Mouse (Mus musculus) cerebellum, adult 8-10 months (tissue): ENCODE data around the gene Ccdc15.

Source experiments
- DNase-seq: peaks from one replicate; pipeline ENCODE4 v3.0.0; 2022

Gene Ccdc15

DNA sequence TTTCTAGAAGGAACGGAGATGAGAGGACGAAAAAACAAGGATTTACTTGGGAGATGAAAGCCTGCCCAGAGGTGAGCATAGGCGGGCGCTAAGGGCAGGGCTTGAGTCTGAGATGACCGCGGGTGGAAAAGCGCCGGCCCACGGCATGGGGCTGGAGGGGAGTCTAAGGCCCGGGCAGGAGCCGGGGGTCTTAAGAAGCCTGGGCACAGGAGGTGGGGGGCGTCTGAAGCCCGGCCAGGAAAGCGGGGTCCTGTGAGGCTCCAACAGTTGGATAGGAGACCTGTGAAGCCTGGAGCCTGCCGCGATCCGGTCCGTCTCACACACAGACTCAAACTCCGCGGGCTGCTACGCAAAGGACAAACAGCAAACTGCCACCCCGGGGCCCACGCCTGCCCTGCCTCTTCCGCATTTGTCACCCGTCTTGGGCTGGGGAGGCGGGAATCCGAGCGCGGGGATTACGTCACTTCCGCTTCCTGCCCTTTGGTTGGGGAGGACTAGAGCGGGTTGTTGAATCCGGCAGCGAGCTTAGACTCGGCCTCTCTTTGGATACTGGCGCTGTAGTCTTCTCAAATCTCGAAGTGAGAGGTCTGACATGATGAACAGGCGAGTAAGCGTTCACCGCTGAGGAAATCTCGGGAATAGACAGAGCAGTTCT lies at the start of gene Ccdc15:
TSS of gene Ccdc15 (minus strand) at position 445 of the 655 bp plus-strand sequence.
- DNase-seq: peak; percentile 96

DNA sequence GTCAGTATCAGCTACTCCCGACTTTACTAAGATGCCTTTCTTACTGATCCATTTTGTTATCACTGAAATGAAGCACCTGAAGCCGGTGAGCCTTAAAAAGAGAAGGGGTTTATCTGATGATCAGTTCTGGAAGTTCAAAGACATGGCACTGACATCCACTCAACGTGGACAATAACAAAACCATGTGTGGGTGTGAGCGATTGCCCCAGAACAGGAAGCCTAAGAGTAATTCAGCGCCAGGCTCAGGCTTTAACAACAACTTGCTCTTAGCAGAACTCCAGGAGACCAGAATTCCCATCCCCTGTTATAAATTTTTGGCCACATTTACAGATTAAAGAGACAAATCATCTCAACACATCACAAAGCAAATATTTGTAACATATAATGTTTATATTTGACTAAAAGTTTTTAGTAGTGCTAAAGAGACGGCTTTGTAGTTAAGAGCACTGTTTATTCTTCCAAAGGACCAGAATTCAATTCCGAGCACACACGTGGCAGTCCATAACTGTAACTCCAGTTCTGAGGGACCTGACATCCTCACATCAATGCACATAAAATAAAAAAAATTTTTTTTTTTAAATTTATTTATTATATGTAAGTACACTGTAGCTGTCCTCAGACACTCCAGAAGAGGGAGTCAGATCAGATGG lies 45.4 kb upstream of the Ccdc15 start:
- DNase-seq: no peak

DNA sequence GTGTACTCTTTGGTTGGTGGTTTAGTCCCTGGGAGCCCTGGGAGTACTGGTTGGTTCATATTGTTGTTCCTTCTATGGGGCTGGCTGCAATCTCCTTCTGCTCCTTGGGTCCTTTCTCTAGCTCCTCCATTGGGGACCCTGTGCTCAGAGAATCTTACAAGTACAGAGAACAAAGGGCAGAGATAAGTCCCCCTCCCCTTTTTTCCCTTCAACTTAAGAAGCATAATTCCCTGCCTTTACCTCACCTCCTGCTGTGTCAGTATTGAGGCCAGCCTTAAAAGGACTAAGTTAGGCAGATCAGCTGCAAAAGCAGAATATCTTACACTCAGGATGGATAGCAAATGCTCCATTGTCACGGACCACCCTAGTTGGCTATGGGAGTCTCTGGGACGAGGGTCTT lies 43.8 kb upstream of the Ccdc15 start:
- DNase-seq: no peak

DNA sequence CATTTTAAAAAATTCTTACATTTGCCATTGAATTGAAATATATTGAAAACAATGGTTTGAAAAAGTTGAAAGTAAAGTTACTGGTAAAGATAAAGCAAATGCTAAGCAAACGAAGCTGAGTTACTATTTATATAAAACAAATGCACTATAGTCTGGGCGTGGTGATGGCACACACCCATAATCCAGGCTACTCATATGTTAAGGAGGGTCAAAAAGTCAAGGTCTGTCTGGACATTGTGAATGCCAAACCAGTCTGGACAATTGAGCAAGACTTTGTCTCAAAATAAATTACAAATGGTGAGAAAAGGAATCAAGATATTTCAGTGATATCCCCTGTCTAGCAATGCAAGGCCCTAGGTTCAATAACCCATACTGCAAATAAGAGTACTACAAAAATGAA lies 42.7 kb upstream of the Ccdc15 start:
- DNase-seq: no peak

DNA sequence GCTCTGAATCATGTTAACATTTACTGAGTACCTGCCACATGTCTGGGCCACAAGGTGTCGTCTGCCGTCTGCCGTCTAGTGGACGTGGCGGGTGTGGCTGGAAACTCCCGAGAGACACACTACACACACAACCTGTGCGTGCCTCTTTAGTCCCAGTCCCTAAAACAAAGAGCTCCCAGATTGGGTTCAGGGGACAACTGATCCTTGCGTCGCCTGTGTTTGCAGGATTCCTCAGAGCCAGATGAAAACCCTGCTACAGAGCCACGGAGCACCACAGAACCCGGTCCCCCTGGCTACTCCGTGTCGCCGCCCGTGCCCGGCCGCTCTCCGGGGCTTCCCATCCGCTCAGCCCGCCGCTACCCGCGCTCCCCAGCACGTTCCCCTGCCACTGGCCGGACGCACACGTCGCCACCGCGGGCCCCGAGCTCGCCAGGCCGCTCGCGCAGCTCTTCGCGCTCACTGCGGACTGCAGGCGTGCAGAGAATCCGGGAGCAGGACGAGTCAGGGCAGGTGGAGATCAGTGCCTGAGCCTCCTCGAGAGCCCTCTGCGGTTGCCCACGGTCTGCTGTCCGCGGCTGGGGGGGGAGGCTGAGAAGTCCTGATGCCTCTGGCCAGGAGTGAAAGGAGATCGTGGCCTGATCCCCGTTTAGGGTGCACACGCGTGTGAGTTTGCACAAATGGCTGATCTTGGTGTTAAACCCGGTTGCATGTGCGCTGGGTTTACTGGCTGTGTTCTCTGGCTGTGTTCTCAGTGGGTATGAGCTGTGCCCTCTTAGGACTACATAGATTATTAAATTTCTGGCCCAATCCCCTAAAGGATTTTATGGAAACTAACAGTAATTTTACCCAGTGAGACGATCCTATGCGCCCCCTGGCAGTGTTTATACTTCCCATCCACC lies 36.3 kb upstream of the Ccdc15 start:
- DNase-seq: no peak

DNA sequence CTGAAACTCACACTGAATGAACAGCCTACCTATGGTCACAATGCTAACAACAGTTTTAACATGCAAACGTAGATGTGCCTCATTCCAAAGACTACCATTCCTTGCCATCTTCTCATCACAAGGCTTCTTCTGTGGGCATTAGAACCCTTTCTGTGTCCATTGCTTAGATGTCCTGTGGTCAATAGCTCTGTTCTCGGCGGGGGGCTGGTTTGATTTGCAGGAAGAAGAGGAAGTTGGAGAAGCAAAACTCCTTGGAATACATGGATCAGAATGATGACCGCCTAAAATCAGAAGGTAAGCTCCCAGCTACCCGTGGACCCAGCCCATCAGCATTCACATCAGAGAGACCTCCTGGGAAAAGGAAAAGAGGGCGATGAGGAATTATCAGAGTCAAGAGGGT lies 34.9 kb upstream of the Ccdc15 start:
- no peak for DNase-seq

DNA sequence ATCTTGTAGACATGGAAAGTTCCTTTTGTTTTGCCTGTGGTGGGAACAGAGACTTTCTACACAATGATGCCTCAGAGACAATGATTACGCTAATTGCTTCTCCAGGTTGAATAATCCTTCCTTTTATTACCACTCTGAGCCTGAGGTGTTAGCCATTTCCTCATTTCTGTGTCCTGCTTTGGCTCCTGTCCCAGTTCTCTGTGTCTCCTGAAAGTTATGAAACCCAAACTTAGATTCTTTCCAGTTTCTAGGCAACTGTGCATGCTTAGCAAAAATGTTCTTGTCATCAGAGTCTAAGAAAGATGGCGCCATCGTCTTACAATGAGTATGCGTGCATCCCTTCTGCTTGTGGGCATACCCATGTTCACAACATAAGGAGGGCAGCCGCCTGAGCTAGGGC lies 27.5 kb upstream of the Ccdc15 start:
- no peak for DNase-seq

DNA sequence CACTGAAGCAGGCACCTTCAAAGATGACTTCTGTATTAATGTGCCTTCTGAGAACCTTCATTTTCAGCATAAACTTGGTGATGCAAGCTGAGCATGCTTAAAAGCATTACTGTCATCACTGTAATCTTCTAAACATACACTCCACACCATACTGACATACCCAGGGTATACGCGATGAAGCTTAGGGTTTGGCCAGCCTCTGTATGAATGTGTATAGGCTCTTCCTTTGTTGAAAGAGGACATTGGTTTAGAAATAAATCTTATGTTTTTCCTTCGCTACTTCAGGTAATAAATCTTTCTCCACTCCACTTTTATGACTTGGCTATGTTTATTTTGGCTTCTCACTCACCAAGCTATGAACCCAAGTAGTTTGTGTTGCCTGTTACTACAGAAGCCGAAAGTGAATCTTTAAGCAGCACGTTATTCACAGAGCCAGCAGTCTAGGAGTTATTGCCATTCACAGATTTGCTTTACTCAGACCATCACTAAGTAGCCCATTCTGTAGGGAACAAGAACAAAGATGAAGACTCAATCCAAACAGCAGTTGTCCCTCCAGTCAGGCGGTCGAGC lies 23.1 kb upstream of the Ccdc15 start:
- DNase-seq: no peak

DNA sequence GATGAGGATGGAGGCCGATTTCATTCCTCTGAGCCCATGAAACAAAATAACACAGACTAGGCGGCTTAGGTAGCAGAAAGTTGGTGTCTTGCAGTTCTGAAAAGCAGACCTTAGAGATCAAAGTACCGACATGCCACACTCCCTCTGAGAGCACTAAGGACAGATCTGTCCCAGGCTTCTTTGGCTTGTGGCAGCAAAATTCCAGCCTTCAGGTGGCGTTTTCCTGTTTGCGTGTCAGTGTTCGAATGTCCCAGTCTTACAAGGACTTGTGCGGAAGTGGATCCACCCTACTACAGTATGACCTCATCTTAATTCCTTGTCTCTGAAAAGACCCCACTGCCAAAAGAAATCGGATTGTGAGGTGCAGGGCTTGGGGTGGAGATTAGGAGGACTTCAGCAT lies 20.6 kb upstream of the Ccdc15 start:
- DNase-seq: no peak

DNA sequence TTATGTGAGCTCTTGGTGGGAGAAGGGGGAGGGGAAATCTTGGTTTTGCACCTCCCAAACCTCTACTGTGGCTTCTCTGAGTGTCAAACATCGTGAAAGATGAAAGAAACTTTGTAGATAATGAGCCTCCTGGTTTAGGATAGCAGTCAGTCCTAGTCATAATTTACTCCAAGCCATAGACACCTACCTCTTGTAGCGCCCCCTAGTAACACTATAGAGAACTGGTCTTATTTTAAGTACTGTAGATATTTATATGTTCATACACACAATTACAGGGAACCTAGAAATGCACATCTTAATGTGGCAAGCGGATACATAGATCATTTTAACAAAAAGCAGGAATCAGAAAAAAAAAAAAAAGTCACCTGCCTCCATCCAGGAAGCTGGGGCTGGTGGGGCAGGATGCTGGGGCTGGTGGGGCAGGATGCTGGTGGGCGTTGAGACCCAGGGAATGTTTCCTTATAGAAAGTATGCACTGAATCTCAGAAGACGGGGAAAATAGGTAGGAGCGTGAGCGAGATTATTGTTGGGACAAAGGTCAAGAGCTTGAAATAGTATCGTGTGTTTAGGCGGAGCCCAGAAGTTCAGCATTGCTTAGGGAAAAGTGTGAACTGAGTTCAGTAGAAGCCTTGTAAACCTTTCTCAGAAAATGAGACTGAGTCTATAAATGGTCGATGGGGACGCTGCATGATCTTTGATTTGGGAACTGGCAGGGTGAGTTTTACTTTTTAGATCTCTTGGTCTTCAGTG lies 20.0 kb upstream of the Ccdc15 start:
- DNase-seq: no peak

DNA sequence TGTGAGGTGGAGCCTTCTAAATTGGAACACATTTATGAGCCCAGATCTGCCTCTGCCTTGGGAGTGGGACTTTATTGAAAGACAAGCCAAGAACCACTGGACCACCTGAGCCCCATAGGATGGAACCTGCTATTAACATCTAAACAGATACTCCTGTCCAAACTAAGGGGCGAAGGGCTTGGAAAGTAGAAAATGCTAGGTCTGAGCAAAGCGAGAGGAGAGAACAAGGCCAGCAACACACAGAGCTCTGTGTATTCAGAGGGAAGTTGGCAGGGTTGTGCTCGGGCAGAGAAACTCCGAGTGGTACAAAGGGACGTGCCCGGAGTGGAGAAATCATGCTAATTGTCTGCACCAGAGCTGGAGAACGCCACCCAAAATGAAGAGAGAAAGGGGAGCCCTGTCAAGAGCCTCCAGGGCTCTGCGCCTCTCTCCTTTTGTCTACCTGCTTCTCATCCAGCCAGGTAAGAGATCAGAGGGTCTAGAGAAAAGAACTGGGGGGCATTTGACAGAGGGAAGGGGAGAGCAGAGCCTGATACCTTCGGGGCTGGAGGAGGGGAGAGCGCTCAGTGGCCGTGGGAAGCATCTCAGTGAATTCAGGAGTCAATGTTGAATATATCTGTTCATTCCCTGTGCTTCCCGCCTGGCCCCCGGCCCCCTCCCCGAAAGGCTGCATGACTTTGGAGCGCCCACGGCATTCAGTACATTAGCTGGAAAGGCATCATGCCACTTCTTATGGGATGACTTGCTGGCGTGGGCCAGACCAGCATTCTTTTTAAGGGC lies 19.3 kb upstream of the Ccdc15 start, which contains the start of gene Hepacam:
TSS of gene Hepacam (plus strand) at position 51 of the 780 bp plus-strand sequence.
- no peak for DNase-seq

DNA sequence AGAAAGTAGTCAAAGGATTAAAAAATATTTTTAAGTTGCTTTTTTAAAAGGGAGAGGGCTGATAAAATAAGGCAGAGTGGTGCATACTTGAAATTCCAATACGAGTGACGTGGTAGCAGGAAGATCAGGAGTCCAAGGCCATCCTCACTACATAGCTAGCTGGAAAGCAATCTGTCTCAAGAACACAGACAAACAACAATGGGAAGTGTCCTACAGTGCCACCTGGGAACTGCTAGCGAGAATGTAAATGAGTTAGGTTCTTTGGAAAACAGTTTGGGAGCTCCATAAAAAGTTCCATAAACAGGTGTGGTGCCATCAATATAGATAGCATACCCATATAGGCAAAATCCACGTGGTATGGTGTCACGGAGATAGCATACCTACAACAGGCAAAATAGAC lies 17.5 kb upstream of the Ccdc15 start:
- no peak for DNase-seq

DNA sequence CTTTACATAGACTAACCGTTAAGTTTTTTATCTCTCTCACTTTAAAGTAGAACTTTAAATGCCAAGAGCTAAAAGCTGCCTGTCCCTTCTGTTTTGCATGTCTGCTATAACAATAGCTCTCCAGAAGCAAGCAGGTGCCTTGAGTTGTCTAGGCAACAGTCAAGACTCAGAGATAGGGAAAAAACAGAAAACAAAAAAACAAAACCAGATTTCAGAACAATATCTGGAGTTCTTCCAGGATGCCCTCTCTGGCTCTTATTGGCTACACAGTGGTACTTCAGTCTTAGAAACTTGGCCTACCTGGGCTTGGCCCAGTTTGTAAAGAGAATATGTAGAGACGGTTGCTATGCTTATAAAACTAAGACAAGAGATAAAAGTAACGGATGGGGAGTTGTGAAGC lies 16.2 kb upstream of the Ccdc15 start:
- DNase-seq: no peak

DNA sequence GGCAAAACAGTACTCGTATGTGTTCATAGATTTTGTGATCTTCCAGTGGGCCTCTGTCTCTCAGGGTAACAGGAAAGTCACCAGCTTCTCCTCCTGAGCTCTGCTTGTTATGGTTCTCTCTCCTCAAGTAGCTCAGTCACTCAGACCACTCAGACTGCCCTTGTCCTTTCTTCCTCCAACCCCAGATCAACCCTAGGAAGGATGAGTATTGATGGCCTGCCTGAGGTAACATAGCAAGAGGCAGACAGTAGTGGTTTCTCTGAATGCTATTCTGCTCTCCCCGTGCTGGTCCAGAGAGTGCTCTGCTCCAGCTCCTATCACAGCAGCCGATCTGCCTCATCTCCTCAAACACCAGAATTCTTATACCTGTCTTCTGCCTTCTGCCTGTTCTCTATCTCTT lies 15.3 kb upstream of the Ccdc15 start:
- no peak for DNase-seq

DNA sequence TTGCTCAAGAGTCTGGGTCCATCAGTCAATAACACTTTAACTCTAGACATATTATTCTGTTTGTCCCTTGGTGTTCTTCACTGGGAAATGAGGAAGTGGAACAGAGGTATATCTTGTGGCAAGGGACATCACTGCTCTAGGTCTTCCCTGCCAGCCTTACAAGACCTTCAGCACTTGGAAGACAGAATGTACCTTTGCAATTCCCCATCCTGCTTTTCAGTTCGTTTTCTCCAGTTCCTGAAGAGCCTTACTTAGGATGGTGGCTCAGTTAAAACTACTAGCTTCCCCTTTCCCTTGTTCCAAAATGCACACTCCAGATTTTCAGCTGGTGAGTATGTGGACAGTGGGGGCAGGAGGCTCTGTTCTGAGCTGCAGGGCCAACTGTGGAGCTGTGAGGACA lies 14.6 kb upstream of the Ccdc15 start:
- DNase-seq: no peak

DNA sequence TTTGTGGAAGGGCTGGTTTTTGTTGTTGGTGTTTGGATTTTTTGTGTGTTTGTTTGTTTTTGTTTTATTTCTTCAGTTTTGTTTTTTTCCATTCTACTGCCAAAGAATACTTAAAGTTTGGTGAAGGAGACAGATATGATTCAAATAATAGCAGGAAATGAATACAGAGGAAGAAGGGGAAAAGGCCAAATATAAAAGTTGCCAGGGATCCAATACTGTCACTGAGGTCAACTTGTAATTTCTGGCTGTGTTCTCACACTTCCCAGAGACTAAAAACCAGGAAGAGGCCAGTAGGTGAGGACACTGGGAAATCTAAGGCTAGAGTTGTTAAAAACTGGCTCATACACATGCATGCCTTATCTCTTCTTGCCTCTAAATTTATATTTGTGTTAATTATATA lies 13.9 kb upstream of the Ccdc15 start:
- no peak for DNase-seq

DNA sequence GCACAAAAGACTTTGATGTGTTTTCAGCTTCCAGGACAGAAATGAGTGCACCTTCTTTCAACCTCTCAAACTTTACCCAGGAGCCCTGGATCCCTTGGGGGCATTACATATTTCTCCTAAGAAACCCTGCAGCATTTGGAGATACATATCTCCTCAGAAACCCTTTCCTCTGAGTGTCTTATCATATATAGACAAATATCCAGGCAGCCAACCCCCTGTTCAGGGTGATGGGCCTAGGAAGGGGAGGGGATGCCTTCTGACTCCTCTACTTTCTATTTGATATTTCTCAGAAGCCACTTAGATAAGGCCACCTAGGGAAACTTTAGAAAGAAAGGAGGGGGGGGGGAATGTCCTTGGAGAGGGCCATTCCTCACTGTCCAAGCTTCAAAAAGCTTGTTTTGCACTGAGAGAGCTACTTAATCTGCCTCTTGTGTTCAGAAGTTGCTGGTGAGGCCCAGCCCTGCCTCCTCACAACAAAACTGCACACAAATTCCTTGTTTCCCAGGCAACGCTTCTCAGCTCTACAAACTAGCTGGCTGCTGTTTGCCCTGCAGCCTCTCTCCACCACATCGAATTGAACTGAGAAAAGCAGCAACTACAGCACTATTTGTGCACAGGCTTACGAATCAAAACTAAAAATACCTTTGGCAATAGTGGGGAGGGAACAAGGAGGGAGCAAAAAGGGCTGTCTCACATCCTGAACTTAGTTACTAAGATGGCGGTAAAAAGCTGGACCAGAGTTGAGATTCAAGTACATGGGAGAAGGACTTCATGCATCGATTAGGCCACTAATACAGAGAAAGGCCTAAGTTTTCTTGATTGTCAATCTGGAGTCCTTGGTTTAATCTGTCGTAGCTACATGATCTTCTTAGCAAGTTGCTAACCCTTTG lies 11.3 kb upstream of the Ccdc15 start:
- DNase-seq: no peak

DNA sequence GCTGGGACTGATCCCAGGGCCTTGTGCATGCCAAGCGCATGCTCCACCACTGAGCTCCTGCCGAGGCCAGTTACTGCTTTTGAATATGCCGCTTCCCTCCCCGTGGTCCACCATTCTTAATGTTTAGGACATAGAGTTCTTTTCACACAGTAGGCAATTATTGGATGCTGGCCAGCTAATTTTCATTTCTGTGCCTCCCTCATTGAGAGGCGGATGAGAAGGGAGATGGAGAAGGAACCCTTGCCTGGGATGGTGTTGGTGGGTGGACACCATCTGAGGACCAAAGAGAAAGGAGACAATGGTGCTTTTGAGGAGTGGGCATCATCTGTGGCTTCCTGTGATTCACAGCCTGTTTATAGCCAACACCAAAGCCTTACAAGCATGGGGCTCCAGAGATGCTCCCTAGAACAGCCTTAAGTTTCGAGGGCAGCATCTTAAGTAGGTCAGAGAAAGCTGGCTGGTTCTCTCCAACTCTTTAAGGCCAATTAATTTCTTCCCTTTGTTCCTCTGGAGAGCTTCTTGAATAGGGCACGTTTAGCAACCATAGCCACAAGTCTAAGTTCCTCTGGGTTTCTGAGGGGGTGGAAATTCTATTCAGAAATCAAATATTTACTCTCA lies 10.6 kb upstream of the Ccdc15 start:
- DNase-seq: no peak

DNA sequence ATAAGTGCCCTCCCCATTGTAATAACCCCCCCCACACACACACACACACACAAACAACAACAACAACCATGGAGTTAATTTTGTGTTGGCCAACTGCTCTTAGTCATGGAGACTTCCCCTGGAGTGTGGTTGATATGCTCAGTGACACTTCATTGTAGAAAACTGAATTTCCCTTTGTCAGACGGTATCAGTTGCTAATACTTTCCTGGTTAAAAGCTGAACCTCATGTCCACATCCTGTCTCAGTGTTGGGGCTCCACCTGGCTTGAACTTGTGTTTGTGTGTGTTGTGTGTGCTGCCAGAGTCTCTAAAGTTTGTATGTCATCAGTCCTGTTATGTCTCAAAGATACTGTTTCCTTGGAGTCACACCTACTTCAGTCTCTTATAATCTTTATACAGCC lies 6.3 kb upstream of the Ccdc15 start:
- DNase-seq: no peak

DNA sequence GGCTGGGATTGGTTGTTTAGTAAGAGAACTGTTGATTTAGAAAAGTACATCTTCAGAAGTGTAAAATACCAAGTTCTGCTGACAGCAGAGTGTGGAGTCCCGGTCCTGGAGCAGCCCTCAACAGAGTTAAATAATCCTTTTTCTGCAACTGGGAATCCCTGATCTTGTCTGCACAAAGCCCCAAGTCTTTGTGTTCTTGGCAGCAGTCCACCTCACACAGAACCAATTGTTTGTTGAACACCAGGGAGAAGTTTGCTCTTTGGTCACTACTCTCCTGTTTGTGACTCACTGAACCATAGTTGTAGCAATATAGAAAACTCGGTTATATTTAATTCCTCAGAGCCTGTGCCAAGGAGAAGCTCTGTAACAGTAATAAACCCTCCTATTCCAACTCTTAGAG lies 3.0 kb upstream of the Ccdc15 start:
- DNase-seq: no peak
